Mouse (Mus musculus) liver, embryonic 14 days (tissue): ENCODE measurements around the gene 2010111I01Rik. TPM values are rescaled to one million over a fixed set of nuclear protein-coding genes. Genes with fewer than 3 reads are reported as not detected.

ENCODE experiments used
- polyA plus RNA-seq: library from polyadenylated mRNA; depleted of rRNA; stranded (reverse); fragments of >200 nt; gene quantifications from 2 replicates; pipeline ENCODE4 v1.2.3, GENCODE M21; 2012; rRNA removed

2010111I01Rik gene
- polyA plus RNA-seq, result 10.8 and 11.7 TPM in 2 replicates

DNA sequence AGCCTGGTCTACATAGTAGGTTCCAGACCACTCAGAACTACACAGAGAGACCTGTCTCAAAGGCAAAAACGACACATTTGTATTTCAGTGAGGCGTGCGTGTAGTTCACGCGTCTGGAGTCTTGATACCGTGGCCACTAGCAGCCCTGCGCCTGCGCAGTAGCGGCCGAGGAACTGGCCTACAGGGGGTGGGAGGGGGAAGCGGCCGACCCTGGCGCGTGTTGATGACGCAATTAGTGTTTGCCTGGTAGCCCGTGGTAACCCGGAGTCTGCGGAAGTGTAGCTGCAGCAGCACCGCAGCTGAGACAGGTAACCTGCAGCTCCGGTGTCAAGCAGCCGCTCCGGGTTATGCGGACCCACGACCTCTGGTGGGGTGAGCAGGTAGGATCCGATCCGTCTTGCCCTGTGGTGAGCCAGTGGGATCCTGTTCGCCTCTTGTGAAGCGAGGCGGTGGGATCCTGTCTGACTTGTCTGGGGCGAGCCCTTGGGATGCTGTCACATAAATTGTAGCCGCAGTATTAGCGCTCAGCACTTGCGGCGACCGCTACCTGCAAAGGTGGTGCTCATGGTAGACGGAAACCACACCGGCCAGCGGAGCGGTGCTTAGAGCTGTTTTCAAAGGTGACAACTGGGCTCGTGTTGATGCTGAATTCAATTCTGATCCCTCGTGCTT, at the start of gene 2010111I01Rik:
2010111I01Rik (plus strand) TSS at position 254 of the 672 bp plus-strand sequence.

Other genes with a start within 250 kb of the 2010111I01Rik start
- gene Platr25, start 204.2 kb upstream of the 2010111I01Rik start, polyA plus RNA-seq, result 2.6 and 3.4 TPM in 2 replicates
- gene Gm5141, start 179.1 kb upstream of the 2010111I01Rik start, polyA plus RNA-seq, result 0.54 and 0.71 TPM in 2 replicates
- gene Fbp2, start 106.5 kb upstream of the 2010111I01Rik start, polyA plus RNA-seq, result 0.02 and 0.06 TPM in 2 replicates
- 0.69 and 1.4 TPM in 2 replicates for gene Fbp1, start 76.6 kb upstream of the 2010111I01Rik start, polyA plus RNA-seq